Mouse (Mus musculus) limb, embryonic 13.5 days (tissue): ENCODE measurements around the gene Mettl26. TPM values are rescaled to one million over a fixed set of nuclear protein-coding genes. Genes with fewer than 3 reads are reported as not detected.

ENCODE experiments used
- ATAC-seq: fragments of 200-750 bp; cut with Nextera tagmentation; 2 replicates; pipeline ENCODE4 v1.8.0; 2017; ENCODE audit warnings: low read depth, moderate number of reproducible peaks, moderate TSS enrichment; ENCODE audit not compliant: low FRiP score
- H3K27ac ChIP-seq: fragments of 300-500 bp; sonication (generic); 2 replicates; pipeline ENCODE4 v1.5.1; 2015; ENCODE audit warnings: inconsistent platforms, mild to moderate bottlenecking, moderate library complexity
- H3K27me3 ChIP-seq: fragments of 300-500 bp; sonication (generic); 2 replicates; pipeline ENCODE4 v1.6.1; 2015; ENCODE audit warnings: mild to moderate bottlenecking, inconsistent platforms
- H3K36me3 ChIP-seq: fragments of 300-500 bp; sonication (generic); 2 replicates; pipeline ENCODE4 v1.6.1; 2015; ENCODE audit warnings: inconsistent platforms, mild to moderate bottlenecking, moderate library complexity
- H3K4me1 ChIP-seq: fragments of 300-500 bp; sonication (generic); 2 replicates; pipeline ENCODE4 v1.6.1; 2015; ENCODE audit warnings: inconsistent platforms
- H3K4me2 ChIP-seq: fragments of 300-500 bp; sonication (generic); replicated peaks from 2 replicates; pipeline ENCODE4 v1.6.1; 2015; ENCODE audit warnings: inconsistent platforms, mild to moderate bottlenecking, moderate library complexity
- H3K4me3 ChIP-seq: fragments of 300-500 bp; sonication (generic); 2 replicates; pipeline ENCODE4 v1.5.1; 2015; ENCODE audit warnings: moderate library complexity, mild to moderate bottlenecking, inconsistent platforms
- H3K9ac ChIP-seq: fragments of 300-500 bp; sonication (generic); 2 replicates; pipeline ENCODE4 v1.6.1; 2015; ENCODE audit warnings: mild to moderate bottlenecking, inconsistent platforms
- H3K9me3 ChIP-seq: fragments of 300-500 bp; sonication (generic); 2 replicates; pipeline ENCODE4 v1.6.1; 2016; ENCODE audit warnings: inconsistent platforms
- WGBS: fragments of 180-500 bp; shearing (Covaris S2); methylation state at CpG from one replicate; pipeline ENCODE4 v1.1.7; 2015; 5-methylcytosine and 5-hydroxymethylcytosine counted together
- polyA plus RNA-seq: library from polyadenylated mRNA; unstranded; fragments of >200 nt; fragmentation: Nextera tagmentation; extraction: Ambion mirVana; gene quantifications from 2 replicates; pipeline ENCODE4 v1.2.1, GENCODE M21; 2015

Mettl26 gene
- polyA plus RNA-seq, 1 experiment from 2014 or later = 56.2 TPM

GRCm38 (mm10) chr17:25839455-25840235 is 35.2 kb upstream of the Mettl26 start:
- whole genome bisulfite sequencing = 85% methylated on average over 14 of the region's 14 CpGs
- H3K27ac ChIP-seq = no peak overlapping the region
- H3K9me3 ChIP-seq = no peaks in the 10 kb centered on the region
- H3K9ac ChIP-seq = no peak overlapping the region; the same call in 1 of the 2 replicates
- no peak for ATAC-seq
- no peak overlapping the region for H3K4me2 ChIP-seq
- H3K36me3 ChIP-seq = peaks cover 64% of the 10 kb centered on the region
- H3K27me3 ChIP-seq = no peaks in the 10 kb centered on the region
- H3K4me3 ChIP-seq = no peak overlapping the region
- peaks cover 44% of the 10 kb centered on the region for H3K4me1 ChIP-seq

- H3K36me3 ChIP-seq = peaks cover 61% of the 10 kb centered on the region
- peaks cover 42% of the 10 kb centered on the region for H3K4me1 ChIP-seq
- no peak overlapping the region for H3K4me3 ChIP-seq
- no peak overlapping the region for H3K4me2 ChIP-seq
- no peaks in the 10 kb centered on the region for H3K27me3 ChIP-seq
- 96% methylated on average over 6 of the region's 6 CpGs for WGBS
- H3K9ac ChIP-seq = no peak overlapping the region
- no peak overlapping the region for H3K27ac ChIP-seq
- no peaks in the 10 kb centered on the region for H3K9me3 ChIP-seq
- no peak for ATAC-seq
Observed at GRCm38 (mm10) chr17:25840519-25840918, 34.4 kb upstream of the Mettl26 start.

DNA sequence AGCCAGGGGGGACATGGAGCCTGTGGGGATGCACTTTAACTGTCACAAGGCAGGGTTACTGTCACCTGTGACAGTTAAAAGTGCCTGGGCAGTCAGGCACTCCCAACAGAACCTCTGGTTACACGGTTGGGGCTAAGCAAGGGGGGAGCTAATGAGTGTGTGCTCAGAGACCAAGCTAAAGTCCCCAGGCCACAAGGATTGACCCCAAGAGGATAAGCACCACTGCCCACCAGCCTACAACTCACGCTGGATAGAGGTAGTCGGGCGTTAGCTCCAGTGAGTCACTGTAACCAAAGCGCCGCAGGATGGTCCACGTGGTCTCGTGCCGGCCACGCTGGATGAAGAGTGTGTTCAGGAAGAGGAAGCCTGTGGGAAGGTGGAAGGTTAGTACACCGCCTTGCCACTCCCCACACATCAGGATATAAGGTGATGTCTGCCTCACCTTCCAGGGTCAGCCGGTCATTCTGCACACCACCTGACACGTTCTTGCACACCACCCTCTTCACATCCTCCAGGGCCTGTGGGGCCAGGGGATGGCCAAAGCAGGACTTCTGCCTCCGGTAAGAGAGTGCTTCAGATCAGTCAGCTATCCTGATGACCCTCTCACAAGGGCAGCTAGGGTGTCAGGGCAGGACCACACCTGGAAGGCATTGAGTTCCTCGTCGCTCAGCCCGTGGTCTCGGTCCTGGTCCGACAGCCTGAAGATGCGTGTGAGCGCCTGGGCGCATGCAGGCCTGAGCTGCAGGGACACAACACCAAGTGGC is 33.6 kb upstream of the Mettl26 start, which contains the start of gene Gm20683:
Gm20683 (minus strand) TSS at position 647 of the 764 bp plus-strand sequence.
- 92% methylated on average over 22 of the region's 22 CpGs for WGBS
- Histone ChIP-seq H3K36me3 (peaks cover 68% of the 10 kb centered on the region), H3K9me3 (no peaks in the 10 kb centered on the region), H3K4me3 (no peak within 1 kb of the TSS), H3K4me2 (no peak within 1 kb of the TSS), H3K27ac (no peak within 1 kb of the TSS), H3K9ac (no peak within 1 kb of the TSS), H3K4me1 (peaks cover 34% of the 10 kb centered on the region), H3K27me3 (no peaks in the 10 kb centered on the region)
- ATAC-seq = no peak

DNA sequence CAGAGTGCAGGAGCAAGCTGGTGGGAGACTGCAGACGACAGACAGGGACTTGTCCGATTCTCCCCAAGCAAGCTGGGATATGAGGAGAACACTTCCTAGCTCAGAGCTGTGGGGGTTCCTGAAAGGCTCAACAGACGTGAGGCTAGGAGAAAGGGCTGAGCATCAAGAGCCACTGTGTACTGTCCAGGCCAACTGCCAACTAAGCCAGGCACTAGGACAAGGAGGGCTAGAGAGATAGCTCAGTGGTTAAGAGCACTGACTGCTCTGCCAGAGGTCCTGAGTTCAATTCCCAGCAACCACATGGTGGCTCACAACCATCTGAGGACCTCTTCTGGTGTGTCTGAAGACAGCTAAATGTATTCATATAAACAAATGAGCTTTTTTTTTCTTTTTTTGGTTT is 32.4 kb upstream of the Mettl26 start:
- H3K9ac ChIP-seq = no peak overlapping the region
- no peak overlapping the region for H3K27ac ChIP-seq
- H3K36me3 ChIP-seq = peaks cover 77% of the 10 kb centered on the region
- peaks cover 22% of the 10 kb centered on the region for H3K4me1 ChIP-seq
- WGBS = 84% methylated on average over 3 of the region's 3 CpGs
- H3K4me2 ChIP-seq = peak overlapping the region; percentile 91; the same call in 1 of the 2 replicates
- no peak overlapping the region for H3K4me3 ChIP-seq
- ATAC-seq = no peak
- no peaks in the 10 kb centered on the region for H3K27me3 ChIP-seq
- no peaks in the 10 kb centered on the region for H3K9me3 ChIP-seq

- Histone ChIP-seq H3K4me1 (peaks cover 19% of the 10 kb centered on the region), H3K9ac (peak overlapping the region; percentile 92), H3K27ac (no peak overlapping the region), H3K4me3 (peak overlapping the region; percentile 84), H3K27me3 (no peaks in the 10 kb centered on the region), H3K9me3 (no peaks in the 10 kb centered on the region), H3K4me2 (peak overlapping the region; percentile 91), H3K36me3 (peaks cover 77% of the 10 kb centered on the region)
- 88% methylated on average over 4 of the region's 4 CpGs for WGBS
- ATAC-seq = no peak
Observed at GRCm38 (mm10) chr17:25843122-25843521, 31.8 kb upstream of the Mettl26 start.

DNA sequence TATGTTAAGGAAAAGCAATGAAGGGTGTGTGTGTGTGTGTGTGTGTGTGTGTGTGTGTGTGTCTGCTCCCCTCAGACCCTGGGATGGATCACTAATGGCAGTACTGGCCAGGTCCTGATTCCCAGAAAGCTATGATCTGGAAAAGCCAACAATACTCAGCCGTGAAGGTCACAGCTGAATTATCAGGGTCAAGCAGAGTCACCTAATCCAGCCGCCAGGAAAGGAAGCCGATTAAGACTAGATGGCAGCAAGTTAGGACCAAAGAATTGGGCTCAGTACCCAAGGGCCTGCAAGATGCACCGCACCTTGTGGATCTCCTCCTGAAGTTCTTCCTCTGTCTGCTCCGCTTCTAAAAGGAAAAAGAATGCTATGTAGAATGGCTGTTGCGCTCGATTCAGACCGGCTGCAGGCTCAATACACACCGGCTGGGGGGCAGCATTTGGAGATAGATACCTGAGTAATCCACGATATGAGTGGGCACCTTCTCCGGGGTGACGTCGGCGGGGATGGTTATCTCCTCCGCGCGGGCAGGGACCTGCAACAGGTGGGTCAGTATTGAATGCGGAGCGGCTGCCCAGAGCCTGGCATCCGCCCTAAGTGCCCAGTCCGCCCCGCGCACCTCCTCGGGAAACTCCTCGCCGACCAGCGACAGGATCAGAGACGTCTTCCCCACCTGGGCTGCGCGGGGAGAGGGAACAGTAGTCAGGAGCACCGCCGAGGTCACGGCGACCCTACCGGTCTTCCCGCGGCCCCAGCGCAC is 31.1 kb upstream of the Mettl26 start:
- Histone ChIP-seq H3K4me2 (peak overlapping the region; percentile 91), H3K4me1 (peaks cover 19% of the 10 kb centered on the region), H3K27me3 (no peaks in the 10 kb centered on the region), H3K27ac (peak overlapping the region; percentile 80), H3K9ac (peak overlapping the region; percentile 92), H3K9me3 (no peaks in the 10 kb centered on the region), H3K36me3 (peaks cover 79% of the 10 kb centered on the region), H3K4me3 (peak overlapping the region; percentile 84)
- no peak for ATAC-seq
- 3% methylated on average over 38 of the region's 38 CpGs for WGBS

- H3K4me2 ChIP-seq = peak within 1 kb of the TSS; percentile 91
- H3K9ac ChIP-seq = peak within 1 kb of the TSS; percentile 92
- no peaks in the 10 kb centered on the region for H3K9me3 ChIP-seq
- ATAC-seq = peak; percentile 93
- peak within 1 kb of the TSS; percentile 80 for H3K27ac ChIP-seq
- under 1% methylated on average over 19 of the region's 21 CpGs for WGBS
- H3K27me3 ChIP-seq = no peaks in the 10 kb centered on the region
- peak within 1 kb of the TSS; percentile 84 for H3K4me3 ChIP-seq
- H3K4me1 ChIP-seq = peaks cover 19% of the 10 kb centered on the region
- peaks cover 79% of the 10 kb centered on the region for H3K36me3 ChIP-seq
Observed at GRCm38 (mm10) chr17:25844396-25844901, 30.4 kb upstream of the Mettl26 start, which contains the start of gene Rhot2. Gene Rhot2, minus strand, starts transcription at chr17:25844851.

DNA sequence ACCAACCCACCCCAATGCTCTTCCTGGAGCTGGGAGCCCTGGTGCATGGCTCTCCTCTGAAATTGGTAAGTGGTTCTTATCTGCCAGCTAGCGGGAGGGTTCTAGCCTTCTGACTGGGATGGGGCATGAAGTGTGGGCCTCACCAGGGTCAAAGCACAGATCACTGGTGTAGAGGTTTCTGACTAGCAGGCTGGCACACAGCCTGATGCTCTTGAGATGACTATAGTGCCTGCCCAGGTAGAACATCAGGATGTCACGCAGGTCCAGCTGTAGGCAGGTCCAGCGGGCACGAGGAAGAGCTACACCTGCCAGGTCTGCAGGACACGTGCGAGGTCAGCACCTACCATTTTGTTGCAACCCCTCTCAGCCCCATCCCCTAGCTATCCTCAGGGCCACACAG is 14.6 kb upstream of the Mettl26 start:
- ATAC-seq = no peak
- Histone ChIP-seq H3K9me3 (no peaks in the 10 kb centered on the region), H3K27ac (no peak overlapping the region), H3K4me3 (peak overlapping the region; percentile 72), H3K4me2 (peak overlapping the region; percentile 91), H3K27me3 (no peaks in the 10 kb centered on the region), H3K36me3 (peaks cover 11% of the 10 kb centered on the region), H3K4me1 (peaks cover 18% of the 10 kb centered on the region), H3K9ac (peak overlapping the region; percentile 87)
- WGBS = 89% methylated on average over 6 of the region's 6 CpGs

DNA sequence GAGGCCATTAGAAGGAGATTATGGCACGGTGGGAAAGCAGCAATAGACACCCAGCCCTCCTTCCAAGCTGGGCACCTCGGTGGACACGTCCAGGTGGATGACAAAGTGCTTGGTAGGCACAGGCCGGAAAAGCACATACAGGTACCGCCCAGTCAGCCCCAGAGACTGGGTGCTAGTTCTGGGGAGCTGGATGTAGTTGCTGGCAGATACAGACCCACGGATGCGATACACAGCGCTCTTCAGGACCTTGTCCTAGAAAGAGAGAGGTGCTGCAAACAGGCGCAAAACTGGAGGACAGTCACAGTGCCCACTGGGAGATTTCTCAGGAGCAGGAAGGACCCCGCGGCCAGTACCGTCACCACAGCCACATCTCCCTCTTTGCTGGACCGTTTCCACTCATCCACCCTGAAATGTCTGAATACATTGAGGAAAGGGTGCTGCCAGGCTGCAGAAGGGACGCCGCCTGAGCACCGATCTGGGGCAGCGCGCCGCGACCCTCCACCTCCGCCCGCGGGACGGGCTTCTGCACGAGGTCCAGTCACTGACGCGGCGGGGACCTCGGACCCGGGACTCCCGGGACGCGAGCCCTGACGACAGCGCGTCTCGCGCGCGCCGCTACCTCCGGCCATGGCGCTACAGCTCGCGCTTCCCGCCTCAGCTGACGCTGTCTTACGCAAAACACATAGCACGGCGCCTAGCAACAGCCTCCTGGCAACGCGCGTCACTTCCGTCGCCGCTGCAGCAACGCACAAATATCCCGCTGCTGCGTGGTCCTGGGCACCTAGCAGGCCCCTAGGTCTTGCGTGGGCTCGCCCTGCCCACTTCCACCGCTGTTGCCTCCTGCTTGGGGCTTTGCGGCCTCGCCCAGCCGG is 13.8 kb upstream of the Mettl26 start, which contains the start of gene Wdr90:
Wdr90 (minus strand) TSS at position 670 of the 872 bp plus-strand sequence.
- peak; percentile 92 for ATAC-seq
- H3K27me3 ChIP-seq = no peaks in the 10 kb centered on the region
- peak within 1 kb of the TSS; percentile 83 for H3K27ac ChIP-seq
- peak within 1 kb of the TSS; percentile 72 for H3K4me3 ChIP-seq
- H3K4me1 ChIP-seq = peaks cover 18% of the 10 kb centered on the region
- H3K4me2 ChIP-seq = peak within 1 kb of the TSS; percentile 91
- H3K36me3 ChIP-seq = peaks cover 7% of the 10 kb centered on the region
- H3K9ac ChIP-seq = peak within 1 kb of the TSS; percentile 87
- WGBS = 3% methylated on average over 65 of the region's 65 CpGs
- H3K9me3 ChIP-seq = no peaks in the 10 kb centered on the region

GRCm38 (mm10) chr17:25861704-25862612 is 12.9 kb upstream of the Mettl26 start:
- Histone ChIP-seq H3K9ac (peak overlapping the region; percentile 87), H3K4me3 (peak overlapping the region; percentile 72), H3K9me3 (no peaks in the 10 kb centered on the region), H3K27ac (peak overlapping the region; percentile 83), H3K36me3 (peaks cover 5% of the 10 kb centered on the region), H3K27me3 (no peaks in the 10 kb centered on the region), H3K4me2 (peak overlapping the region; percentile 91), H3K4me1 (peaks cover 18% of the 10 kb centered on the region)
- 9% methylated on average over 6 of the region's 6 CpGs for WGBS
- no peak for ATAC-seq
